Mouse (Mus musculus): Measurements from ENCODE around the gene Msmb. TPM values are rescaled to one million over a fixed set of nuclear protein-coding genes. Genes with fewer than 3 reads are reported as not detected.

Msmb gene
- polyA plus RNA-seq (2014; fragmentation: Nextera tagmentation; extraction: Ambion mirVana) = not detected in 2 replicates

GRCm38 (mm10) chr14:32141723-32142122, at the start of gene Msmb:
Gene Msmb (plus strand): TSS chr14:32142023.
- WGBS = 87% methylated on average over 5 of the region's 5 CpGs
- no peak within 1 kb of the TSS for H3K27ac ChIP-seq (ENCODE audit: low read depth)
- no peak within 1 kb of the TSS for H3K9ac ChIP-seq (ENCODE audit: low read length)
- no peaks in the 10 kb centered on the region for H3K4me1 ChIP-seq (replicated peaks; ENCODE audit: control insufficient read depth, insufficient read depth, low read length)
- no peaks in the 10 kb centered on the region for H3K9me3 ChIP-seq (ENCODE audit: control insufficient read depth, low read length)
- no peak for ATAC-seq (replicated peaks; ENCODE audit: low FRiP score, low TSS enrichment, low read depth)
- no peak within 1 kb of the TSS for H3K4me3 ChIP-seq (ENCODE audit: low read depth, low read length)
- DNase-seq (ENCODE audit: low spot score) = no peak
- no peak within 1 kb of the TSS for H3K4me2 ChIP-seq (ENCODE audit: low read length)
- H3K36me3 ChIP-seq (ENCODE audit: control insufficient read depth, insufficient read depth, low read length) = no peaks in the 10 kb centered on the region
- H3K27me3 ChIP-seq (replicated peaks; ENCODE audit: control insufficient read depth, insufficient read depth, low read length) = no peaks in the 10 kb centered on the region

DNA sequence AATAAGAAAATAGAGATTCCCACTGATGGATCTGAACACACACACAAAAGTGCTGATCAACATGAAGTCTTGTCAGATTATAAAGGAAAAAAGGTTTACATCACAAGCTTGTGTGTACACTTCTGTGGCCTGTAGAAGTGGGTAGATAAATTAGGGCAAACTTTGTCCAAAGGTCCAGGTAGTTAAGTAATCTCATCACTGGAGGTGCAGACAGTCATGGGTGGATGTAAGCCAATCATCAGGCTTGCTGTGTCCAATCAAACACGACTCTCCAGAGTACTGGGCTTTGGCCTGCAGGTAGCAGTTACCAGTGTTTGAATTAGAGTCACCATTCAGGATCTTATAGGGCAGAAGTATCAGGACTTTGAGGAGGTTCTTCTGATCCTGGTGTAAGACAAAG, 48.8 kb upstream of the Msmb start:
- Histone ChIP-seq H3K36me3 (ENCODE audit: control insufficient read depth, insufficient read depth, low read length) (peaks cover 56% of the 10 kb centered on the region), H3K9ac (ENCODE audit: low read length) (no peak overlapping the region), H3K27me3 (replicated peaks; ENCODE audit: control insufficient read depth, insufficient read depth, low read length) (no peaks in the 10 kb centered on the region), H3K4me1 (replicated peaks; ENCODE audit: control insufficient read depth, insufficient read depth, low read length) (no peaks in the 10 kb centered on the region), H3K27ac (ENCODE audit: low read depth) (no peak overlapping the region), H3K9me3 (ENCODE audit: control insufficient read depth, low read length) (no peaks in the 10 kb centered on the region), H3K4me3 (ENCODE audit: low read depth, low read length) (no peak overlapping the region), H3K4me2 (ENCODE audit: low read length) (no peak overlapping the region)
- DNase-seq (ENCODE audit: low spot score) (no peak), ATAC-seq (replicated peaks; ENCODE audit: low FRiP score, low TSS enrichment, low read depth) (no peak)
- WGBS = 78% methylated on average over 1 of the region's 1 CpGs

- 87% methylated on average over 11 of the region's 11 CpGs for WGBS
- H3K4me1 ChIP-seq (replicated peaks; ENCODE audit: control insufficient read depth, insufficient read depth, low read length) = no peaks in the 10 kb centered on the region
- ATAC-seq (replicated peaks; ENCODE audit: low FRiP score, low TSS enrichment, low read depth) = no peak
- H3K27me3 ChIP-seq (replicated peaks; ENCODE audit: control insufficient read depth, insufficient read depth, low read length) = no peaks in the 10 kb centered on the region
- H3K4me2 ChIP-seq (ENCODE audit: low read length) = no peak overlapping the region
- no peak overlapping the region for H3K9ac ChIP-seq (ENCODE audit: low read length)
- no peak for DNase-seq (ENCODE audit: low spot score)
- no peak overlapping the region for H3K27ac ChIP-seq (ENCODE audit: low read depth)
- H3K36me3 ChIP-seq (ENCODE audit: control insufficient read depth, insufficient read depth, low read length) = peaks cover 60% of the 10 kb centered on the region
- H3K9me3 ChIP-seq (ENCODE audit: control insufficient read depth, low read length) = no peaks in the 10 kb centered on the region
- no peak overlapping the region for H3K4me3 ChIP-seq (ENCODE audit: low read depth, low read length)
Measured at GRCm38 (mm10) chr14:32093500-32094117, 48.2 kb upstream of the Msmb start.

GRCm38 (mm10) chr14:32095646-32096045, 46.2 kb upstream of the Msmb start:
- H3K4me3 ChIP-seq (ENCODE audit: low read depth, low read length) = no peak overlapping the region
- no peak overlapping the region for H3K9ac ChIP-seq (ENCODE audit: low read length)
- peaks cover 80% of the 10 kb centered on the region for H3K36me3 ChIP-seq (ENCODE audit: control insufficient read depth, insufficient read depth, low read length)
- no peak for DNase-seq (ENCODE audit: low spot score)
- no peak overlapping the region for H3K4me2 ChIP-seq (ENCODE audit: low read length)
- 86% methylated on average over 5 of the region's 5 CpGs for WGBS
- H3K9me3 ChIP-seq (ENCODE audit: control insufficient read depth, low read length) = no peaks in the 10 kb centered on the region
- no peak overlapping the region for H3K27ac ChIP-seq (ENCODE audit: low read depth)
- no peaks in the 10 kb centered on the region for H3K27me3 ChIP-seq (replicated peaks; ENCODE audit: control insufficient read depth, insufficient read depth, low read length)
- no peaks in the 10 kb centered on the region for H3K4me1 ChIP-seq (replicated peaks; ENCODE audit: control insufficient read depth, insufficient read depth, low read length)
- ATAC-seq (replicated peaks; ENCODE audit: low FRiP score, low TSS enrichment, low read depth) = no peak

DNA sequence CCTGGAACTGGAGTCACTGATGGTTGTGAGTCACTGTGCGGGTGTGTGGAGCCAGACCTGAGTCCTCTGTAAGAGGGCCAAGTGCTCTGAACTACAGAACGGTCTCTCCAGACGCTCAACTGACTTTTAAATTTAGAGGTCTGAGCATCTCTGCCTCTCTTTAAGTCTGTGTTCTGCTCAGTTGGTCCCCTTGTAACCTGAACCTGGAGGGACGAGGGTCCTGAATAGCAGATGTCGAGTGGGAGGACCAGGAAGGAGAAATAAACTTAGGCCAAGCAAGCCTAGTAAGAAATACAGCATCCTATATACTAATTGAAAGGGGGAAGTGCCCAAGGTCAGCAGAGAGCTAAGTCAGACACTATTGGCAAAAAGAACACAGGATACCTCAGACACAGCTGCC, 45.1 kb upstream of the Msmb start:
- Histone ChIP-seq H3K27me3 (replicated peaks; ENCODE audit: control insufficient read depth, insufficient read depth, low read length) (no peaks in the 10 kb centered on the region), H3K27ac (ENCODE audit: low read depth) (no peak overlapping the region), H3K9ac (ENCODE audit: low read length) (no peak overlapping the region), H3K4me1 (replicated peaks; ENCODE audit: control insufficient read depth, insufficient read depth, low read length) (no peaks in the 10 kb centered on the region), H3K9me3 (ENCODE audit: control insufficient read depth, low read length) (no peaks in the 10 kb centered on the region), H3K4me2 (ENCODE audit: low read length) (no peak overlapping the region), H3K4me3 (ENCODE audit: low read depth, low read length) (no peak overlapping the region), H3K36me3 (ENCODE audit: control insufficient read depth, insufficient read depth, low read length) (peaks cover 85% of the 10 kb centered on the region)
- DNase-seq (ENCODE audit: low spot score) = no peak
- no peak for ATAC-seq (replicated peaks; ENCODE audit: low FRiP score, low TSS enrichment, low read depth)
- 81% methylated on average over 5 of the region's 5 CpGs for WGBS

- Histone ChIP-seq H3K4me1 (replicated peaks; ENCODE audit: control insufficient read depth, insufficient read depth, low read length) (no peaks in the 10 kb centered on the region), H3K9ac (ENCODE audit: low read length) (no peak overlapping the region), H3K27me3 (replicated peaks; ENCODE audit: control insufficient read depth, insufficient read depth, low read length) (no peaks in the 10 kb centered on the region), H3K9me3 (ENCODE audit: control insufficient read depth, low read length) (no peaks in the 10 kb centered on the region), H3K4me2 (ENCODE audit: low read length) (no peak overlapping the region), H3K36me3 (ENCODE audit: control insufficient read depth, insufficient read depth, low read length) (peaks cover 89% of the 10 kb centered on the region), H3K4me3 (ENCODE audit: low read depth, low read length) (no peak overlapping the region), H3K27ac (ENCODE audit: low read depth) (no peak overlapping the region)
- ATAC-seq (replicated peaks; ENCODE audit: low FRiP score, low TSS enrichment, low read depth) = no peak
- no peak for DNase-seq (ENCODE audit: low spot score)
- 95% methylated on average over 7 of the region's 7 CpGs for WGBS
Measured at GRCm38 (mm10) chr14:32097691-32098090, 44.1 kb upstream of the Msmb start.

DNA sequence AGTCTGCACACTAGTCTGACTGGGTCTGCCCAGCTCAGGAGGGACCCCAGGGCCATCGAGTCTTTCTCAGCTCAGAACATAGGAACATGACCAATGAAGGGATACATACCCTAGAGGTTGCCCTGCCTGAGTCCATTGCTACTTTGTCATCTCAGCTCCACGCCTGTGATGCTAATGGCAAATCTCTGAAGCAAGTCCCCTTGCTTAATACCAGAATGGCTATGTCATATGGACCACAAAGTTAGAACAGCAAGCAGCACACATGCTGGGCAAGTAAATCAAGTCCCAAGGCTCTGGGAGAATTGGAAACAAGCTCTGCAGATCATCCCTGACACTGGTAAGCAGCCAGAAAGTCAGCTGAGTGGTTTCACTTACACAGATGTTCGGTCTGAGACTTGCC, 42.9 kb upstream of the Msmb start:
- ATAC-seq (replicated peaks; ENCODE audit: low FRiP score, low TSS enrichment, low read depth) (no peak), DNase-seq (ENCODE audit: low spot score) (no peak)
- Histone ChIP-seq H3K27me3 (replicated peaks; ENCODE audit: control insufficient read depth, insufficient read depth, low read length) (no peaks in the 10 kb centered on the region), H3K9ac (ENCODE audit: low read length) (no peak overlapping the region), H3K9me3 (ENCODE audit: control insufficient read depth, low read length) (no peaks in the 10 kb centered on the region), H3K4me3 (ENCODE audit: low read depth, low read length) (no peak overlapping the region), H3K4me2 (ENCODE audit: low read length) (no peak overlapping the region), H3K36me3 (ENCODE audit: control insufficient read depth, insufficient read depth, low read length) (peaks cover 87% of the 10 kb centered on the region), H3K4me1 (replicated peaks; ENCODE audit: control insufficient read depth, insufficient read depth, low read length) (no peaks in the 10 kb centered on the region), H3K27ac (ENCODE audit: low read depth) (no peak overlapping the region)
- WGBS = 93% methylated on average over 3 of the region's 3 CpGs

DNA sequence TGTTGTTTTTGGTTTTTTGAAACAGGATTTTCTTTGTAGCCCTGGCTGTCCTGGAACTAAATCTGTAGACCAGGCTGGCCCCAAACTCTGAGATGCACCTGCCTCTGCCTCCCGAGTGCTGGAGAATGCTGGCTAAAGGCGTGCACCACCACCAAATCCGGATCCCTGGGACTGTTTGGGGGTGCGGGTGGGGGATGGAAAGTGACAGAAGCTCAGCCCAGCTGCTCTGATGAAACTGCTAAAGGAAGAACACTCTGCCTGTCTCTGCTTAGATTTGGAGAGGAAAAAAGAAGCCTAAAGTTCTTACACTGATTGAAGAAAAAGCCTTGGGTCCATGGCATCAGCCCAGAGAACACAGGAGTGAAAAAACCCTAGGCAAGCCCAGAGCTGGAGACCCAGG, 38.3 kb upstream of the Msmb start:
- H3K4me3 ChIP-seq (ENCODE audit: low read depth, low read length) = no peak overlapping the region
- peaks cover 45% of the 10 kb centered on the region for H3K36me3 ChIP-seq (ENCODE audit: control insufficient read depth, insufficient read depth, low read length)
- 89% methylated on average over 4 of the region's 4 CpGs for WGBS
- H3K9ac ChIP-seq (ENCODE audit: low read length) = no peak overlapping the region
- no peak overlapping the region for H3K27ac ChIP-seq (ENCODE audit: low read depth)
- ATAC-seq (replicated peaks; ENCODE audit: low FRiP score, low TSS enrichment, low read depth) = no peak
- no peaks in the 10 kb centered on the region for H3K27me3 ChIP-seq (replicated peaks; ENCODE audit: control insufficient read depth, insufficient read depth, low read length)
- no peaks in the 10 kb centered on the region for H3K4me1 ChIP-seq (replicated peaks; ENCODE audit: control insufficient read depth, insufficient read depth, low read length)
- DNase-seq (ENCODE audit: low spot score) = no peak
- H3K9me3 ChIP-seq (ENCODE audit: control insufficient read depth, low read length) = no peaks in the 10 kb centered on the region
- H3K4me2 ChIP-seq (ENCODE audit: low read length) = no peak overlapping the region

- Histone ChIP-seq H3K36me3 (ENCODE audit: control insufficient read depth, insufficient read depth, low read length) (peaks cover 24% of the 10 kb centered on the region), H3K4me1 (replicated peaks; ENCODE audit: control insufficient read depth, insufficient read depth, low read length) (no peaks in the 10 kb centered on the region), H3K4me2 (ENCODE audit: low read length) (no peak overlapping the region), H3K9me3 (ENCODE audit: control insufficient read depth, low read length) (no peaks in the 10 kb centered on the region), H3K4me3 (ENCODE audit: low read depth, low read length) (no peak overlapping the region), H3K27me3 (replicated peaks; ENCODE audit: control insufficient read depth, insufficient read depth, low read length) (no peaks in the 10 kb centered on the region), H3K27ac (ENCODE audit: low read depth) (no peak overlapping the region), H3K9ac (ENCODE audit: low read length) (no peak overlapping the region)
- DNase-seq (ENCODE audit: low spot score) = no peak
- 52% methylated on average over 7 of the region's 7 CpGs for WGBS
- ATAC-seq (replicated peaks; ENCODE audit: low FRiP score, low TSS enrichment, low read depth) = no peak
Measured at GRCm38 (mm10) chr14:32105663-32106062, 36.2 kb upstream of the Msmb start.
